Mouse (Mus musculus): ENCODE data around the gene Pacs1. TPM values are rescaled to one million over a fixed set of nuclear protein-coding genes. Genes with fewer than 3 reads are reported as not detected.

Pacs1 gene
- polyA plus RNA-seq, 1 experiment = 58.9 TPM

DNA sequence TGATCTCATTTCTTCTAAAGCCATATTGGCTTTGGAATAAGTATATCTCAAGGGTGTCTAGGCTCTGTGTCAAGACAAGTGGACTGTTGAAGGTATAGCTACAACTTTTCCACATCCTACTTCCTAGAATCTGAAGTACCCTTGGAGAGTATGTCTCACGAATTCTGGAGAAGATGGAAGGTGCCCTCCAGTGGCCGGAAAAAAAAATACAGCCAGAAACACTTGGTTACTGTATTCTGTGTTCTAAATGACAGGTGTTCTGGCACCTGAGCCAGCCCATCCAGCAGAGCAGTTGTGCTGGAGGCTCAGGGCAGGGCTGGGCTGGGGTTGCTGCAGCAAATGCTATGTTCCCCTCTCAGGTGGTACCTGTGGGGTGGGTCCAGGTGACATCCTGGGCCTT lies 133.3 kb downstream of the Pacs1 start:
- peak; percentile 64 for DNase-seq
- Histone ChIP-seq H3K4me1 (replicated peaks; ENCODE audit: control insufficient read depth, insufficient read depth, low read length) (peaks cover 3% of the 10 kb centered on the region), H3K36me3 (ENCODE audit: control insufficient read depth, insufficient read depth, low read length) (no peaks in the 10 kb centered on the region), H3K27me3 (ENCODE audit: control insufficient read depth, insufficient read depth, low read length) (no peaks in the 10 kb centered on the region), H3K4me3 (ENCODE audit: control insufficient read depth, insufficient read depth, low read length) (no peak overlapping the region), H3K27ac (ENCODE audit: control insufficient read depth, insufficient read depth, low read length) (no peak overlapping the region)
- TF ChIP-seq POLR2A (IDR thresholded peaks at IDR 0.05; ENCODE audit: control insufficient read depth, extremely low read depth, insufficient read depth, low read length, poor library complexity) = no peak
- TF ChIP-seq CTCF (IDR thresholded peaks at IDR 0.05; ENCODE audit: borderline replicate concordance, control insufficient read depth, extremely low read depth, insufficient read depth, low read length, poor library complexity) = no peak
- 25% methylated on average over 2 of the region's 2 CpGs for WGBS

DNA sequence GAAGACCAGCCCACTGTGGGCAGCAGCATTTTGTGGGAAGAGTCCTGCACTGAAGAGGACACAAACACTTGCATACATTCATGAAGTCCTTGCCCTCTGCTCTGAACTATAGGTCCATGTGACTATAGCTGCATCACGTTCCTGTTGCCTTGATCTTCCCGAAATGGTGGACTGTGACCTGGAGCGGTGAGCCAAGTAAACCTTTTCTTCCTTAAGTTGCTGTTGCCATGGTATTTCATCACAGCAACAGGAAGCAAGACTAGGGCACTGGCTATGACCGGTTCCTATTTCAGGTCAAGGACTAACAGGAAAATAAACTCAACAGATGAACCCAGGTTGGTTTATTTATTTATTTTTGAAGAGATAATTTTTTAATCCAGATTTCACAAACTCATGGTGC lies 141.7 kb downstream of the Pacs1 start:
- no peaks in the 10 kb centered on the region for H3K4me1 ChIP-seq (replicated peaks; ENCODE audit: control insufficient read depth, insufficient read depth, low read length)
- no peak for DNase-seq
- no peak overlapping the region for H3K27ac ChIP-seq (ENCODE audit: control insufficient read depth, insufficient read depth, low read length)
- no peak overlapping the region for H3K4me3 ChIP-seq (ENCODE audit: control insufficient read depth, insufficient read depth, low read length)
- no peaks in the 10 kb centered on the region for H3K27me3 ChIP-seq (ENCODE audit: control insufficient read depth, insufficient read depth, low read length)
- 55% methylated on average over 4 of the region's 4 CpGs for WGBS
- TF ChIP-seq CTCF (IDR thresholded peaks at IDR 0.05; ENCODE audit: borderline replicate concordance, control insufficient read depth, extremely low read depth, insufficient read depth, low read length, poor library complexity) = no peak
- no peaks in the 10 kb centered on the region for H3K36me3 ChIP-seq (ENCODE audit: control insufficient read depth, insufficient read depth, low read length)

DNA sequence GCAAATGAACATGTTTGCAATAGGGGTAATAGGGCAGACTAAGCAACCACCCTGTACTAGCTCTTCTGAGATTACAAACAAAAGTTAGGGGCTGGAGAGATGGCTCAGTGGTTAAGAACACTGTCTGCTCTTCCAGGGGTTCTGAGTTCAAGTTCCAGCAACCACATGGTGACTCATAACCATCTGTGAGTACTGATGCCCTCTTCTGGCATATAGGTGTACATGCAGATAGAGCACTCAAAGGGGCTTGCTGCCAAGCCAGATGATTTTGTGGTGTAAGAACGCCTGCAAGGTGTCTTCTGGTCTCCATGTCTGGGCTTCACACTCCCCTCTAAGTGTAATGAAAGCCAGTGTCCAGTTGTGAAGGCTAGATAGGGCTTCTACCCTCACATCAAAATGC lies 143.1 kb downstream of the Pacs1 start:
- no peak overlapping the region for H3K27ac ChIP-seq (ENCODE audit: control insufficient read depth, insufficient read depth, low read length)
- no peak for TF ChIP-seq CTCF (IDR thresholded peaks at IDR 0.05; ENCODE audit: borderline replicate concordance, control insufficient read depth, extremely low read depth, insufficient read depth, low read length, poor library complexity)
- H3K27me3 ChIP-seq (ENCODE audit: control insufficient read depth, insufficient read depth, low read length) = no peaks in the 10 kb centered on the region
- no peaks in the 10 kb centered on the region for H3K36me3 ChIP-seq (ENCODE audit: control insufficient read depth, insufficient read depth, low read length)
- WGBS = 15% methylated on average over 1 of the region's 1 CpGs
- no peaks in the 10 kb centered on the region for H3K4me1 ChIP-seq (replicated peaks; ENCODE audit: control insufficient read depth, insufficient read depth, low read length)
- no peak for DNase-seq
- no peak overlapping the region for H3K4me3 ChIP-seq (ENCODE audit: control insufficient read depth, insufficient read depth, low read length)

DNA sequence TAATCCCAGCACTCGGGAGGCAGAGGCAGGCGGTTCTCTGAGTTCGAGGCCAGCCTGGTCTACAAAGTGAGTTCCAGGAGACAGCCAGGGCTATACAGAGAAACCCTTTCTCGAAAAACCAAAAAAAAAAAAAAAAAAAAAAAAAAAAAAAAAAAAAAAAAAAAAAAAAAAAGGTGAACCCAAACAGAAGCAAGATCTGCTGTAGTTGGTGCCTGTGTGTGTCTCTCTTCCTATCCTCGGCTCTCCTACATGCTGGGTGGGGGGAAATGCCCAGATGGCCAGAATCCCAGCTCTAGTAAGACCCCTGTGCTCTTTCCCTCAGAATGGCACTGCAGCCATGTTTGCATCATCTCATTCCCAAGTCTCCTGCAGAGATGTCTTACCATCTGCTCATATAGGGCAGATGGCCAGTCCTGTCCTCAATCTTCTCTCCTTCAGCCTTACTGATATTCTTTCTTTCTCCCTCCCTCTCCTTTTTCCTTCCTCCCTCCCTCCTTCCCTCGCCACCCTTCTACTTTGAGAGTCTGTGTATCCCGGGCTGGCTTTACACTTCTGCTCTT lies 148.8 kb downstream of the Pacs1 start:
- H3K36me3 ChIP-seq (ENCODE audit: control insufficient read depth, insufficient read depth, low read length) = no peaks in the 10 kb centered on the region
- no peak for DNase-seq
- H3K27me3 ChIP-seq (ENCODE audit: control insufficient read depth, insufficient read depth, low read length) = no peaks in the 10 kb centered on the region
- no peak overlapping the region for H3K27ac ChIP-seq (ENCODE audit: control insufficient read depth, insufficient read depth, low read length)
- no peak overlapping the region for H3K4me3 ChIP-seq (ENCODE audit: control insufficient read depth, insufficient read depth, low read length)
- no peak for TF ChIP-seq CTCF (IDR thresholded peaks at IDR 0.05; ENCODE audit: borderline replicate concordance, control insufficient read depth, extremely low read depth, insufficient read depth, low read length, poor library complexity)
- TF ChIP-seq POLR2A (IDR thresholded peaks at IDR 0.05; ENCODE audit: control insufficient read depth, extremely low read depth, insufficient read depth, low read length, poor library complexity) = no peak
- 64% methylated on average over 7 of the region's 7 CpGs for WGBS
- H3K4me1 ChIP-seq (replicated peaks; ENCODE audit: control insufficient read depth, insufficient read depth, low read length) = no peaks in the 10 kb centered on the region

DNA sequence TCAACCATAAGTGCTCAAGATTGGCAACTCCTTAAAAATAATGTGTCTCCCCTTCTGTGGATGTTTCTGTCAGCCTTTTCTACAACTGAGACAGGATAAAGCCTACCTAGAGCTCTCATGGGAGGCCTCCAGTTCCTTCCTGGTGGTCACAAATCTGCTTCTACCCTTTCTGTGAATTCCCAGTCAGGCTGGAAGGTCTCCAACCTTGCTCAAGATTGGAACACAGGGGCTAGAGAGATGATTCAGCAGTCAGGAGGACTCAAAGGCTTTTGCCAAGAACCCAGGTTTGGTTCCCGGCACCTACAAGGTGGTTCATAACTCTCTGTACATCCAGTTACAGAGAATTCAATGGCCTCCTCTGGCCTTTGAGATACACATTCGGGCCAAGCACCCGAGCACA lies 149.7 kb downstream of the Pacs1 start:
- H3K36me3 ChIP-seq (ENCODE audit: control insufficient read depth, insufficient read depth, low read length) = no peaks in the 10 kb centered on the region
- H3K4me1 ChIP-seq (replicated peaks; ENCODE audit: control insufficient read depth, insufficient read depth, low read length) = peaks cover 5% of the 10 kb centered on the region
- TF ChIP-seq CTCF (IDR thresholded peaks at IDR 0.05; ENCODE audit: borderline replicate concordance, control insufficient read depth, extremely low read depth, insufficient read depth, low read length, poor library complexity) = no peak
- no peak for TF ChIP-seq POLR2A (IDR thresholded peaks at IDR 0.05; ENCODE audit: control insufficient read depth, extremely low read depth, insufficient read depth, low read length, poor library complexity)
- 84% methylated on average over 3 of the region's 3 CpGs for WGBS
- DNase-seq = no peak
- no peak overlapping the region for H3K27ac ChIP-seq (ENCODE audit: control insufficient read depth, insufficient read depth, low read length)
- H3K4me3 ChIP-seq (ENCODE audit: control insufficient read depth, insufficient read depth, low read length) = no peak overlapping the region
- peaks cover 4% of the 10 kb centered on the region; the same call in 1 of the 2 replicates for H3K27me3 ChIP-seq (ENCODE audit: control insufficient read depth, insufficient read depth, low read length)

DNA sequence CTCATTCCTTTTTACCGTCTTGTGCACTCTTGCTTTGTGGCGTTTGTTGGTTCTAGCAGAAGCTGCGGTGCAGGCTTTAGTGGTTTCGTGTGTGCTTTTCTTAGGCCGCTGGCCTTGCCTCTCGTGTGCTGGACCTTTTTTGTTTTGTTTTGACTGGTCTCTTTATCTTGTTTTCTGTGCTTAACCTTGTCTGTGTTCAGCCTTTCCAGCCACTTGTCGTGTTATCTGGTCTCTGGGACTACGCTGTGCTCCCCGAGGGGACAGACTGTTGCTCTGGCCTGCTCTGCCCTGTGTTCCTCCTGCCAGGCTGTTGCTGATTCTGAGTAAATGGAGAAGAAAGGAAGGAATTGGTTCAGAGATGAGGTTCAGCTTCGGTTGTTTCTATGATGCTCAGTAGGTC lies 150.4 kb downstream of the Pacs1 start:
- DNase-seq = no peak
- TF ChIP-seq POLR2A (IDR thresholded peaks at IDR 0.05; ENCODE audit: control insufficient read depth, extremely low read depth, insufficient read depth, low read length, poor library complexity) (no peak), CTCF (IDR thresholded peaks at IDR 0.05; ENCODE audit: borderline replicate concordance, control insufficient read depth, extremely low read depth, insufficient read depth, low read length, poor library complexity) (no peak)
- H3K27ac ChIP-seq (ENCODE audit: control insufficient read depth, insufficient read depth, low read length) = no peak overlapping the region
- peaks cover 5% of the 10 kb centered on the region; the same call in 1 of the 2 replicates for H3K27me3 ChIP-seq (ENCODE audit: control insufficient read depth, insufficient read depth, low read length)
- no peak overlapping the region for H3K4me3 ChIP-seq (ENCODE audit: control insufficient read depth, insufficient read depth, low read length)
- H3K36me3 ChIP-seq (ENCODE audit: control insufficient read depth, insufficient read depth, low read length) = no peaks in the 10 kb centered on the region
- 78% methylated on average over 10 of the region's 10 CpGs for whole genome bisulfite sequencing
- H3K4me1 ChIP-seq (replicated peaks; ENCODE audit: control insufficient read depth, insufficient read depth, low read length) = peaks cover 7% of the 10 kb centered on the region

DNA sequence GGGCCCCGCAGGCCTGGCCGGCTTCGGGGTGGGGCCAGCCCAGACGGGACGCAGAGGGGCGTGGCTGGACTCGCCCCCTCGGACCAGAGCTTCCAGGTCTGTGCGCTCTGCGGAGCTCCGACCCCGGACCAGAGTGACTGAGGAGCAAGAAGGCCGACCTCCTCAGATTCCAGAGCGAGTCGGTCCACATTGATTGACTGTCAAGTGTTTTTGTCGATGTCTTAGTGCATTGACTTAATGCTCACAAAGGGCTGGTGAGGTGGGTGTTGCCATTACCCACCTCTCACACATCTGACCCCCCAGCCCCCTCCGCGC lies 154.6 kb downstream of the Pacs1 start, which contains the start of gene Klc2:
Klc2 (minus strand) TSS at position 177 of the 315 bp plus-strand sequence.
- WGBS = 7% methylated on average over 18 of the region's 18 CpGs
- peaks cover 5% of the 10 kb centered on the region; the same call in 1 of the 2 replicates for H3K27me3 ChIP-seq (ENCODE audit: control insufficient read depth, insufficient read depth, low read length)
- TF ChIP-seq CTCF (IDR thresholded peaks at IDR 0.05; ENCODE audit: borderline replicate concordance, control insufficient read depth, extremely low read depth, insufficient read depth, low read length, poor library complexity) (no peak), POLR2A (IDR thresholded peaks at IDR 0.05; ENCODE audit: control insufficient read depth, extremely low read depth, insufficient read depth, low read length, poor library complexity) (no peak)
- DNase-seq = no peak
- no peaks in the 10 kb centered on the region for H3K36me3 ChIP-seq (ENCODE audit: control insufficient read depth, insufficient read depth, low read length)
- H3K4me1 ChIP-seq (replicated peaks; ENCODE audit: control insufficient read depth, insufficient read depth, low read length) = peaks cover 14% of the 10 kb centered on the region
- H3K4me3 ChIP-seq (ENCODE audit: control insufficient read depth, insufficient read depth, low read length) = peak within 1 kb of the TSS; percentile 90
- no peak within 1 kb of the TSS for H3K27ac ChIP-seq (ENCODE audit: control insufficient read depth, insufficient read depth, low read length)

Measured in thymus, adult 2 months (tissue).